Mouse (Mus musculus) ES-E14 (cell line): ENCODE data around the gene Amot.

Experiments
- CHD2 ChIP-seq: IDR thresholded peaks from 2 replicates; pipeline ENCODE4 v1.6.1; 2014; ENCODE audit warnings: mild to moderate bottlenecking, low read depth, low read length, inconsistent platforms
- HCFC1 ChIP-seq: IDR thresholded peaks from 2 replicates; pipeline ENCODE4 v1.6.1; 2012; ENCODE audit warnings: low read length, inconsistent platforms, borderline replicate concordance; ENCODE audit not compliant: insufficient read depth

DNA sequence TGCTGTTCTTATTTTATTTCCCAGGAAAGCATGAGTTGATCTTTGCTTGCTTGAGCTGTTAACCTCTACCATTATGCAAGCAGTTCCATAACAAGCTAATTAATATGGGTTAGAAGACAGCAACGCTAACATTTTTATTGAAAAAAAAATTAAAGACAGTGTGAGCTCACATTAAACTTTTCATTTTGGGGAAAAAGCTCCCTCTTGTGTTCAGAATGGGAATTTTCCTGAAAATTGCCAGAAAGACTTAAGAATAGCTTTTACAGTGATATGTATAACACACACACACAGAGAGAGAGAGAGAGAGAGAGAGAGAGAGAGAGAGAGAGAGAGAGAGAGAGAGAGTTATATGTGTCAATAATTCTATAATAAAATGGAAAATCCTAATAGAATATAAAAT is 105.7 kb downstream of the Amot start:
- TF ChIP-seq CHD2: no peak
- TF ChIP-seq HCFC1: no peak
